Mouse (Mus musculus) CH12.LX (cell line): ENCODE results near the gene Bend6.

Experiments
- BHLHE40 ChIP-seq: IDR thresholded peaks from 2 replicates; pipeline ENCODE4 v1.6.1; 2011; ENCODE audit warnings: mild to moderate bottlenecking, low read depth, low read length, improper control_type of control experiment
- CHD1 ChIP-seq: IDR thresholded peaks from 2 replicates; pipeline ENCODE4 v1.6.1; 2012; ENCODE audit warnings: low read depth, low read length, improper control_type of control experiment, inconsistent platforms
- CHD2 ChIP-seq: IDR thresholded peaks from 2 replicates; pipeline ENCODE4 v1.6.1; 2011; ENCODE audit warnings: low read length, improper control_type of control experiment
- CTCF ChIP-seq, 2 experiments: IDR thresholded peaks in 1 of 2; conservative IDR thresholded peaks in 1 of 2; 2 replicates each; pipeline ENCODE4 v1.5.1; 2011 to 2012; ENCODE audit warnings: low read depth in 2 of 2, low read length in 2 of 2, improper control_type of control experiment in 1 of 2, inconsistent platforms in 1 of 2, mild to moderate bottlenecking in 1 of 2, moderate library complexity in 1 of 2
- E2F4 ChIP-seq: IDR thresholded peaks from 2 replicates; pipeline ENCODE4 v1.6.1; 2011; ENCODE audit warnings: low read depth, low read length, improper control_type of control experiment; ENCODE audit not compliant: insufficient replicate concordance
- JUND ChIP-seq: conservative IDR thresholded peaks from 2 replicates; pipeline ENCODE4 v1.6.1; 2011; ENCODE audit warnings: low read depth, low read length, improper control_type of control experiment
- POLR2A ChIP-seq: IDR thresholded peaks from 2 replicates; pipeline ENCODE4 v1.6.1; 2011; ENCODE audit warnings: low read depth, mild to moderate bottlenecking, improper control_type of control experiment, low read length
- RAD21 ChIP-seq: IDR thresholded peaks from 2 replicates; pipeline ENCODE4 v1.6.1; 2011; ENCODE audit warnings: low read depth, mild to moderate bottlenecking, low read length, improper control_type of control experiment, moderate library complexity
- SMC3 ChIP-seq: IDR thresholded peaks from 2 replicates; pipeline ENCODE4 v1.6.1; 2011; ENCODE audit warnings: low read depth, low read length, improper control_type of control experiment

- TF ChIP-seq CTCF (conservative IDR thresholded peaks at IDR 0.05 in 1 of 2, IDR thresholded peaks at IDR 0.05 in 1 of 2; ENCODE audit: low read depth in 2 of 2, low read length in 2 of 2) = no peak
- TF ChIP-seq BHLHE40 = no peak
- no peak for TF ChIP-seq RAD21
- TF ChIP-seq SMC3 = no peak
- no peak for TF ChIP-seq CHD2
- TF ChIP-seq JUND = no peak
- no peak for TF ChIP-seq CHD1
- TF ChIP-seq POLR2A = no peak
- TF ChIP-seq E2F4 = no peak
Observed at GRCm38 (mm10) chr1:33869031-33869430, 38.6 kb downstream of the Bend6 start.
